Mouse (Mus musculus) forebrain, embryonic 12.5 days (tissue): Measurements from ENCODE around the gene Supt5. TPM values are rescaled to one million over a fixed set of nuclear protein-coding genes. Genes with fewer than 3 reads are reported as not detected.
A peak's percentile ranks its signal among the peaks of the same experiment; 100 is the strongest.

Experiments
- ATAC-seq: fragments of 200-750 bp; cut with Nextera tagmentation; 2 replicates; pipeline ENCODE4 v1.8.0; 2017; ENCODE audit warnings: moderate TSS enrichment; ENCODE audit not compliant: low FRiP score
- H3K27ac ChIP-seq: fragments of 300-500 bp; sonication (generic); 2 replicates; pipeline ENCODE4 v1.5.1; 2016; ENCODE audit warnings: mild to moderate bottlenecking
- H3K27me3 ChIP-seq: fragments of 300-500 bp; sonication (generic); 2 replicates; pipeline ENCODE4 v1.6.1; 2016; ENCODE audit warnings: mild to moderate bottlenecking
- H3K36me3 ChIP-seq: fragments of 300-500 bp; sonication (generic); replicated peaks from 2 replicates; pipeline ENCODE4 v1.6.1; 2016; ENCODE audit warnings: mild to moderate bottlenecking
- H3K4me1 ChIP-seq: fragments of 300-500 bp; sonication (generic); 2 replicates; pipeline ENCODE4 v1.6.1; 2016
- H3K4me2 ChIP-seq: fragments of 300-500 bp; sonication (generic); 2 replicates; pipeline ENCODE4 v1.6.1; 2016; ENCODE audit warnings: mild to moderate bottlenecking, moderate library complexity
- H3K4me3 ChIP-seq: fragments of 300-500 bp; sonication (generic); replicated peaks from 2 replicates; pipeline ENCODE4 v1.5.1; 2016; ENCODE audit warnings: mild to moderate bottlenecking
- H3K9ac ChIP-seq: fragments of 300-500 bp; sonication (generic); 2 replicates; pipeline ENCODE4 v1.6.1; 2016; ENCODE audit warnings: mild to moderate bottlenecking
- H3K9me3 ChIP-seq: fragments of 300-500 bp; sonication (generic); 2 replicates; pipeline ENCODE4 v1.6.1; 2016
- WGBS: fragments of 180-500 bp; shearing (Covaris S2); methylation state at CpG from one replicate; pipeline ENCODE4 v1.1.7; 2016; 5-methylcytosine and 5-hydroxymethylcytosine counted together
- polyA plus RNA-seq: library from polyadenylated mRNA; unstranded; fragments of >200 nt; fragmentation: Nextera tagmentation; extraction: Ambion mirVana; gene quantifications from 2 replicates; pipeline ENCODE4 v1.2.1, GENCODE M21; 2016

Supt5 gene
- polyA plus RNA-seq, 1 experiment from 2014 or later: 106 TPM

- peaks cover 10% of the 10 kb centered on the region; the same call in 1 of the 2 replicates for H3K27me3 ChIP-seq
- peaks cover 20% of the 10 kb centered on the region for H3K4me1 ChIP-seq
- 0 out of 2 replicates have a peak, but pooled peaks cover 14% of the 10 kb centered on the region for H3K36me3 ChIP-seq
- 78% methylated on average over 19 of the region's 19 CpGs for WGBS
- H3K4me3 ChIP-seq: peak overlapping the region; percentile 94
- peak overlapping the region; percentile 84 for H3K4me2 ChIP-seq
- no peak; the same call in 1 of the 2 replicates for ATAC-seq
- H3K9me3 ChIP-seq: no peaks in the 10 kb centered on the region
- H3K27ac ChIP-seq: peak overlapping the region; percentile 82
- peak overlapping the region; percentile 94; the same call in 1 of the 2 replicates for H3K9ac ChIP-seq
Measured at GRCm38 (mm10) chr7:28339213-28339917, 819 bp upstream of the Supt5 start.

GRCm38 (mm10) chr7:28335471-28335870 is 3.1 kb downstream of the Supt5 start:
- peaks cover 19% of the 10 kb centered on the region for H3K4me1 ChIP-seq
- H3K4me2 ChIP-seq: no peak overlapping the region
- no peaks in the 10 kb centered on the region for H3K27me3 ChIP-seq
- no peak overlapping the region for H3K27ac ChIP-seq
- H3K9me3 ChIP-seq: no peaks in the 10 kb centered on the region
- H3K36me3 ChIP-seq: peaks cover 32% of the 10 kb centered on the region
- no peak overlapping the region for H3K4me3 ChIP-seq
- 93% methylated on average over 2 of the region's 2 CpGs for WGBS
- H3K9ac ChIP-seq: no peak overlapping the region
- no peak for ATAC-seq

GRCm38 (mm10) chr7:28334534-28334933 is 4.0 kb downstream of the Supt5 start:
- H3K27ac ChIP-seq: no peak overlapping the region
- no peaks in the 10 kb centered on the region for H3K9me3 ChIP-seq
- 93% methylated on average over 4 of the region's 4 CpGs for WGBS
- ATAC-seq: no peak
- H3K27me3 ChIP-seq: no peaks in the 10 kb centered on the region
- H3K4me3 ChIP-seq: no peak overlapping the region
- H3K9ac ChIP-seq: no peak overlapping the region
- H3K4me2 ChIP-seq: no peak overlapping the region
- H3K4me1 ChIP-seq: peaks cover 19% of the 10 kb centered on the region
- H3K36me3 ChIP-seq: peaks cover 41% of the 10 kb centered on the region

GRCm38 (mm10) chr7:28328260-28328659 is 10.3 kb downstream of the Supt5 start:
- H3K4me3 ChIP-seq: no peak overlapping the region
- H3K27ac ChIP-seq: no peak overlapping the region
- no peak overlapping the region for H3K4me2 ChIP-seq
- ATAC-seq: no peak
- 100% methylated on average over 2 of the region's 2 CpGs for WGBS
- no peaks in the 10 kb centered on the region for H3K27me3 ChIP-seq
- peaks cover 90% of the 10 kb centered on the region for H3K36me3 ChIP-seq
- no peaks in the 10 kb centered on the region for H3K4me1 ChIP-seq
- no peak overlapping the region for H3K9ac ChIP-seq
- H3K9me3 ChIP-seq: no peaks in the 10 kb centered on the region

- no peaks in the 10 kb centered on the region for H3K4me1 ChIP-seq
- no peak overlapping the region for H3K9ac ChIP-seq
- H3K27me3 ChIP-seq: no peaks in the 10 kb centered on the region
- no peak overlapping the region for H3K4me2 ChIP-seq
- no peaks in the 10 kb centered on the region for H3K9me3 ChIP-seq
- H3K27ac ChIP-seq: no peak overlapping the region
- 88% methylated on average over 4 of the region's 4 CpGs for WGBS
- H3K4me3 ChIP-seq: no peak overlapping the region
- peaks cover 100% of the 10 kb centered on the region for H3K36me3 ChIP-seq
- no peak for ATAC-seq
Measured at GRCm38 (mm10) chr7:28326457-28326856, 12.1 kb downstream of the Supt5 start.

- H3K4me3 ChIP-seq: no peak overlapping the region
- H3K36me3 ChIP-seq: peaks cover 100% of the 10 kb centered on the region
- H3K9ac ChIP-seq: no peak overlapping the region
- 97% methylated on average over 8 of the region's 8 CpGs for WGBS
- no peak overlapping the region for H3K4me2 ChIP-seq
- no peak for ATAC-seq
- H3K27ac ChIP-seq: no peak overlapping the region
- H3K27me3 ChIP-seq: no peaks in the 10 kb centered on the region
- no peaks in the 10 kb centered on the region for H3K4me1 ChIP-seq
- no peaks in the 10 kb centered on the region for H3K9me3 ChIP-seq
Measured at GRCm38 (mm10) chr7:28325293-28325692, 13.3 kb downstream of the Supt5 start.

- no peak for ATAC-seq
- no peak overlapping the region for H3K4me3 ChIP-seq
- WGBS: 94% methylated on average over 15 of the region's 15 CpGs
- no peak overlapping the region for H3K9ac ChIP-seq
- H3K36me3 ChIP-seq: peaks cover 100% of the 10 kb centered on the region
- H3K4me2 ChIP-seq: no peak overlapping the region
- no peaks in the 10 kb centered on the region for H3K27me3 ChIP-seq
- H3K27ac ChIP-seq: no peak overlapping the region
- H3K9me3 ChIP-seq: no peaks in the 10 kb centered on the region
- H3K4me1 ChIP-seq: no peaks in the 10 kb centered on the region
Measured at GRCm38 (mm10) chr7:28321974-28322720, 16.4 kb downstream of the Supt5 start.

GRCm38 (mm10) chr7:28318714-28319113 is 19.8 kb downstream of the Supt5 start:
- Histone ChIP-seq H3K36me3 (peaks cover 98% of the 10 kb centered on the region), H3K27ac (no peak overlapping the region), H3K9ac (no peak overlapping the region), H3K4me3 (no peak overlapping the region), H3K27me3 (no peaks in the 10 kb centered on the region), H3K4me1 (no peaks in the 10 kb centered on the region), H3K9me3 (no peaks in the 10 kb centered on the region), H3K4me2 (no peak overlapping the region)
- 95% methylated on average over 17 of the region's 17 CpGs for WGBS
- ATAC-seq: no peak

GRCm38 (mm10) chr7:28318036-28318435 is 20.5 kb downstream of the Supt5 start:
- ATAC-seq: no peak
- H3K9ac ChIP-seq: no peak overlapping the region
- H3K4me2 ChIP-seq: no peak overlapping the region
- 91% methylated on average over 3 of the region's 3 CpGs for WGBS
- peaks cover 91% of the 10 kb centered on the region for H3K36me3 ChIP-seq
- H3K27me3 ChIP-seq: no peaks in the 10 kb centered on the region
- no peaks in the 10 kb centered on the region for H3K4me1 ChIP-seq
- no peak overlapping the region for H3K4me3 ChIP-seq
- no peak overlapping the region for H3K27ac ChIP-seq
- no peaks in the 10 kb centered on the region for H3K9me3 ChIP-seq

- ATAC-seq: peak; percentile 98
- Histone ChIP-seq H3K27me3 (no peaks in the 10 kb centered on the region), H3K4me2 (peak within 1 kb of the TSS; percentile 89), H3K9me3 (no peaks in the 10 kb centered on the region), H3K27ac (peak within 1 kb of the TSS; percentile 60; the same call in 1 of the 2 replicates), H3K4me1 (peaks cover 36% of the 10 kb centered on the region), H3K36me3 (peaks cover 63% of the 10 kb centered on the region), H3K9ac (peak within 1 kb of the TSS; percentile 94), H3K4me3 (peak within 1 kb of the TSS; percentile 93)
- 1% methylated on average over 45 of the region's 45 CpGs for WGBS
Measured at GRCm38 (mm10) chr7:28311926-28312543, 26.5 kb downstream of the Supt5 start, which contains the start of gene Timm50. TSS of gene Timm50 (minus strand) at chr7:28312072.

GRCm38 (mm10) chr7:28311151-28311925 is 27.2 kb downstream of the Supt5 start:
- Histone ChIP-seq H3K9ac (peak overlapping the region; percentile 94), H3K27me3 (no peaks in the 10 kb centered on the region), H3K27ac (peak overlapping the region; percentile 60; the same call in 1 of the 2 replicates), H3K4me1 (peaks cover 36% of the 10 kb centered on the region), H3K4me2 (peak overlapping the region; percentile 89), H3K4me3 (peak overlapping the region; percentile 93), H3K9me3 (no peaks in the 10 kb centered on the region), H3K36me3 (peaks cover 63% of the 10 kb centered on the region)
- WGBS: 7% methylated on average over 33 of the region's 35 CpGs
- ATAC-seq: peak; percentile 45
